In the genomic region with DNA sequence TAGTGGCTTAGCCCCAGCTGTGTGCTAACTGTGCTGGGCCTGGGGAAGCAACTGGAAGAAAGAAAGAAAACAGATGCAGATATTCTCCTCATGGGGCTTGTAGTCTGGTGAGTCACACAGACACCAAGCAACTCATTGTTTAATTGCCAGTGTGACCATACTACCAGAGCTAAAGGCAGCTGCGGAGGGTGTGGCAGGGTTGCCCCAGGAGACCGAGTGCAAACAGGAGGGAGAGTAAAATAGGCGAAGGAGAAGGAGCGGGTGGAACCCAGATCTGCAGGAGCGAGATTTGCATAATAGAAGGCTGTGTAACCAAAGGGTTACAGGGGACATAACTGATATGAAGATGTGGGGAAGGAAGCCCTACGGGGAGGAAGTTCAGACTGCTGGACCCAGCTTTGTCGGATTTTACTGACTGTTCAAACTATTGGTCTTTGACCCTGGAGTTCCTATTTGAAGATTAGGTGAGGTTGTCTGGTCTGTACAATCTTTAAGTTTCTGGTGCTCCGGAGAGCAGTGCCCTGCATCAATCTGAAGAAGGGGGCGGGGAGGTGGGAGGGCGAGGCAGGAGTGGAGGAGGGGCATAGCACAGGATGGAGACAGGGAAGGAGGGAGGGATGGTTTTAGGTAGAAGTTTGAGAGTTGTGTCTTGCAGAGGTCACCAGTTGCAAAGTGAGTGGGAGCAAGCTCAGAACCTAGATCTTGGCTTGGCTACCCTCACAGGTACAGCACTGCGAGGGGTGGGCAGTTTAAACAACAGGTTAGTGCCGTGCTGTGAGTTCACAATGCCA, we compare ENCODE assay signal across 10 mouse cellular contexts. TPM values are rescaled to one million over a fixed set of nuclear protein-coding genes. Genes with fewer than 3 reads are reported as not detected.
DNase-seq lines count a peak whose midpoint lies in the region; ATAC-seq and TF ChIP-seq lines count a peak whose summit lies in the region.
"Had no signal": no experiment of that assay in that cellular context is flagged by ENCODE, and none has a peak within 500 bp of the region (broad histone marks: within the 10 kb centered on the region; RNA-seq: fewer than 3 reads in every experiment).

No protein-coding gene starts in this region.

- no peaks in the 10 kb centered on the region for H3K36me3 ChIP-seq in forebrain, embryonic 12.5 days (replicated peaks)
- no peaks in the 10 kb centered on the region for H3K36me3 ChIP-seq in forebrain, postnatal 0 days (ENCODE audit: insufficient read depth)

- TF ChIP-seq CTCF in forebrain, postnatal 0 days (IDR thresholded peaks at IDR 0.05; ENCODE audit: low read depth), result no peak

- 0 out of 2 replicates have a peak overlapping the region, but pooled peaks have one; percentile 1 for H3K4me2 ChIP-seq in forebrain, embryonic 12.5 days
- H3K4me2 ChIP-seq in forebrain, postnatal 0 days (ENCODE audit: low read depth), result no peak overlapping the region

- no peak for DNase-seq in forebrain, postnatal 0 days
- peak; percentile 54 for DNase-seq in 3134 (ENCODE audit: extremely low read depth, insufficient read length, low spot score)
- DNase-seq in brain, adult 2 months (ENCODE audit: low read depth, low spot score), result peak; percentile 52
- peak; percentile 26 for DNase-seq in heart, postnatal 4 days
- DNase-seq in kidney, adult 11 months, result no peak
- DNase-seq in T-cell, adult 2 months (ENCODE audit: low spot score), result no peak
- no peak for DNase-seq in ovary, postnatal 36 days (ENCODE audit: low spot score)
- DNase-seq: cerebellum, adult 2 months; left cerebral cortex, postnatal 4 days had no signal

- peaks cover 17% of the 10 kb centered on the region; the same call in 1 of the 2 replicates for H3K27me3 ChIP-seq in forebrain, embryonic 12.5 days
- H3K27me3 ChIP-seq in forebrain, postnatal 0 days (ENCODE audit: insufficient read depth, low read length), result no peaks in the 10 kb centered on the region

- H3K27ac ChIP-seq in forebrain, embryonic 12.5 days, result no peak overlapping the region
- no peak overlapping the region for H3K27ac ChIP-seq in forebrain, postnatal 0 days (ENCODE audit: low read depth, low read length)

- H3K9ac ChIP-seq in forebrain, embryonic 12.5 days, result no peak overlapping the region
- no peak overlapping the region for H3K9ac ChIP-seq in forebrain, postnatal 0 days

- 0 out of 2 replicates have a peak, but pooled peaks have one; percentile 23 for ATAC-seq in forebrain, embryonic 12.5 days (ENCODE audit: low FRiP score)
- ATAC-seq in forebrain, postnatal 0 days, result no peak

- H3K4me1 ChIP-seq in forebrain, embryonic 12.5 days, result peaks cover 17% of the 10 kb centered on the region
- no peaks in the 10 kb centered on the region for H3K4me1 ChIP-seq in forebrain, postnatal 0 days (ENCODE audit: insufficient read depth)

- H3K4me3 ChIP-seq in forebrain, embryonic 12.5 days (replicated peaks), result no peak overlapping the region
- no peak overlapping the region for H3K4me3 ChIP-seq in forebrain, postnatal 0 days (ENCODE audit: low read depth, low read length)

- H3K9me3 ChIP-seq in forebrain, embryonic 12.5 days, result no peaks in the 10 kb centered on the region
- H3K9me3 ChIP-seq in forebrain, postnatal 0 days (ENCODE audit: low read length), result no peaks in the 10 kb centered on the region

- WGBS in forebrain, embryonic 12.5 days, result 4% methylated on average over 12 of the region's 12 CpGs
- 15% methylated on average over 12 of the region's 12 CpGs for WGBS in forebrain, postnatal 0 days

RNA-seq across cellular contexts. Expression of gene Tmem220, which starts 7.0 kb away (rescaled TPM):
- 0.46 and 0.81 TPM in 2 replicates for polyA plus RNA-seq in forebrain, embryonic 12.5 days (2016; fragmentation: Nextera tagmentation; extraction: Ambion mirVana)
- not detected in 2 replicates for total RNA-seq in forebrain, postnatal 0 days (2014; rRNA removed)
- 0.36 and 0.77 TPM in 2 replicates for polyA plus RNA-seq in forebrain, postnatal 0 days (2015; fragmentation: Nextera tagmentation; extraction: Ambion mirVana)
- total RNA-seq in heart, postnatal 4 days (2021), result 1 to 10 TPM; 1.2 to 1.5 TPM

RNA-seq across cellular contexts. Expression of gene Adprm, which starts 34.4 kb away (rescaled TPM):
- 27.0 and 31.9 TPM in 2 replicates for polyA plus RNA-seq in forebrain, embryonic 12.5 days (2016; fragmentation: Nextera tagmentation; extraction: Ambion mirVana)
- total RNA-seq in forebrain, postnatal 0 days (2014; rRNA removed), result 22.2 and 23.2 TPM in 2 replicates
- polyA plus RNA-seq in forebrain, postnatal 0 days (2015; fragmentation: Nextera tagmentation; extraction: Ambion mirVana), result 24.6 and 26.3 TPM in 2 replicates
- total RNA-seq in heart, postnatal 4 days (2021), result 10 to 100 TPM; 13.9 to 15.8 TPM

RNA-seq across cellular contexts. Expression of gene Sco1, which starts 34.5 kb away (rescaled TPM):
- 15.8 and 16.4 TPM in 2 replicates for polyA plus RNA-seq in forebrain, embryonic 12.5 days (2016; fragmentation: Nextera tagmentation; extraction: Ambion mirVana)
- total RNA-seq in forebrain, postnatal 0 days (2014; rRNA removed), result 16.0 and 18.3 TPM in 2 replicates
- polyA plus RNA-seq in forebrain, postnatal 0 days (2015; fragmentation: Nextera tagmentation; extraction: Ambion mirVana), result 11.9 and 13.9 TPM in 2 replicates
- total RNA-seq in heart, postnatal 4 days (2021), result 10 to 100 TPM; 18.7 to 18.9 TPM

Comparison
In these comparisons a context has a peak if more than half of its experiments do, and no peak if none do; other contexts are left out.
1. DNase-seq: peak in 3134 (single experiment), brain, adult 2 months (single experiment) and heart, postnatal 4 days (single experiment); none in forebrain, postnatal 0 days (single experiment), kidney, adult 11 months (single experiment), T-cell, adult 2 months (single experiment) and ovary, postnatal 36 days (single experiment).